Mouse (Mus musculus) kidney, embryonic 14.5 days (tissue): Measurements from ENCODE around the gene Dusp12. TPM values are rescaled to one million over a fixed set of nuclear protein-coding genes. Genes with fewer than 3 reads are reported as not detected.

Experiments
- ATAC-seq: fragments of 200-750 bp; cut with Nextera tagmentation; 2 replicates; pipeline ENCODE4 v1.8.0; 2017; ENCODE audit warnings: moderate number of reproducible peaks, mild to moderate bottlenecking, moderate TSS enrichment, moderate library complexity; ENCODE audit not compliant: low FRiP score, low TSS enrichment
- H3K27ac ChIP-seq: fragments of 300-500 bp; sonication (generic); 2 replicates; pipeline ENCODE4 v1.5.1; 2014; ENCODE audit warnings: low read depth, mild to moderate bottlenecking, low read length, moderate library complexity, mixed read lengths
- H3K27me3 ChIP-seq: fragments of 300-500 bp; sonication (generic); 2 replicates; pipeline ENCODE4 v1.6.1; 2014; ENCODE audit warnings: mild to moderate bottlenecking, low read length; ENCODE audit not compliant: control insufficient read depth, insufficient read depth
- H3K36me3 ChIP-seq: fragments of 300-500 bp; sonication (generic); 2 replicates; pipeline ENCODE4 v1.6.1; 2014; ENCODE audit warnings: low read length, mixed read lengths; ENCODE audit not compliant: control insufficient read depth, insufficient read depth
- H3K4me1 ChIP-seq: fragments of 300-500 bp; sonication (generic); 2 replicates; pipeline ENCODE4 v1.6.1; 2014; ENCODE audit warnings: low read length, mixed read lengths; ENCODE audit not compliant: control insufficient read depth, insufficient read depth
- H3K4me2 ChIP-seq: fragments of 300-500 bp; sonication (generic); replicated peaks from 2 replicates; pipeline ENCODE4 v1.6.1; 2014; ENCODE audit warnings: low read depth, mild to moderate bottlenecking, low read length
- H3K4me3 ChIP-seq: fragments of 300-500 bp; sonication (generic); 2 replicates; pipeline ENCODE4 v1.5.1; 2014; ENCODE audit warnings: mild to moderate bottlenecking, low read length
- H3K9ac ChIP-seq: fragments of 300-500 bp; sonication (generic); 2 replicates; pipeline ENCODE4 v1.6.1; 2014; ENCODE audit warnings: low read depth, mild to moderate bottlenecking, low read length, moderate library complexity
- H3K9me3 ChIP-seq: fragments of 300-500 bp; sonication (generic); 2 replicates; pipeline ENCODE4 v1.6.1; 2016; ENCODE audit warnings: low read length; ENCODE audit not compliant: control insufficient read depth
- WGBS: fragments of 180-500 bp; shearing (Covaris S2); extraction: QIAGEN DNeasy Blood & Tissue Kit; methylation state at CpG from one replicate; pipeline ENCODE4 v1.1.7; 2014; 5-methylcytosine and 5-hydroxymethylcytosine counted together
- polyA plus RNA-seq: library from polyadenylated mRNA; unstranded; fragments of >200 nt; fragmentation: Nextera tagmentation; extraction: Ambion mirVana; gene quantifications from 2 replicates; pipeline ENCODE4 v1.2.1, GENCODE M21; 2014

The Dusp12 gene
- polyA plus RNA-seq, 1 experiment from 2014 or later = 36.9 TPM

- peak; percentile 85 for ATAC-seq
- Histone ChIP-seq H3K4me1 (no peaks in the 10 kb centered on the region; the same call in 1 of the 2 replicates), H3K27me3 (no peaks in the 10 kb centered on the region), H3K9ac (peak overlapping the region; percentile 76), H3K4me3 (peak overlapping the region; percentile 89), H3K36me3 (0 out of 2 replicates have a peak, but pooled peaks cover 4% of the 10 kb centered on the region), H3K4me2 (peak overlapping the region; percentile 67), H3K9me3 (no peaks in the 10 kb centered on the region), H3K27ac (no peak overlapping the region)
- under 1% methylated on average over 33 of the region's 33 CpGs for WGBS
These were observed 17.0 kb downstream of the Dusp12 start for GRCm38 (mm10) chr1:170868107-170868904.

- Histone ChIP-seq H3K27me3 (no peaks in the 10 kb centered on the region), H3K4me1 (no peaks in the 10 kb centered on the region; the same call in 1 of the 2 replicates), H3K36me3 (0 out of 2 replicates have a peak, but pooled peaks cover 4% of the 10 kb centered on the region), H3K9me3 (no peaks in the 10 kb centered on the region), H3K9ac (peak within 1 kb of the TSS; percentile 76), H3K4me2 (peak within 1 kb of the TSS; percentile 67), H3K27ac (peak within 1 kb of the TSS; percentile 53; the same call in 1 of the 2 replicates), H3K4me3 (peak within 1 kb of the TSS; percentile 89)
- under 1% methylated on average over 25 of the region's 25 CpGs for WGBS
- peak; percentile 79; the same call in 1 of the 2 replicates for ATAC-seq
These were observed 17.6 kb downstream of the Dusp12 start, which contains the start of gene Atf6 for GRCm38 (mm10) chr1:170867691-170868105. Gene Atf6, minus strand, starts transcription at chr1:170867771.

- Histone ChIP-seq H3K9me3 (no peaks in the 10 kb centered on the region), H3K36me3 (0 out of 2 replicates have a peak, but pooled peaks cover 4% of the 10 kb centered on the region), H3K4me1 (peaks cover 3% of the 10 kb centered on the region; the same call in 1 of the 2 replicates), H3K4me3 (peak overlapping the region; percentile 89), H3K9ac (peak overlapping the region; percentile 76), H3K4me2 (peak overlapping the region; percentile 67), H3K27ac (peak overlapping the region; percentile 53; the same call in 1 of the 2 replicates), H3K27me3 (no peaks in the 10 kb centered on the region)
- ATAC-seq = peak; percentile 70
- WGBS = 2% methylated on average over 30 of the region's 30 CpGs
These were observed 18.2 kb downstream of the Dusp12 start for GRCm38 (mm10) chr1:170866992-170867690.

GRCm38 (mm10) chr1:170865406-170865805, 19.9 kb downstream of the Dusp12 start:
- Histone ChIP-seq H3K9ac (no peak overlapping the region), H3K9me3 (no peaks in the 10 kb centered on the region), H3K4me1 (peaks cover 4% of the 10 kb centered on the region; the same call in 1 of the 2 replicates), H3K27ac (no peak overlapping the region), H3K4me3 (no peak overlapping the region), H3K27me3 (no peaks in the 10 kb centered on the region), H3K4me2 (no peak overlapping the region), H3K36me3 (no peaks in the 10 kb centered on the region)
- 86% methylated on average over 5 of the region's 5 CpGs for WGBS
- ATAC-seq = no peak

GRCm38 (mm10) chr1:170864754-170865153, 20.6 kb downstream of the Dusp12 start:
- no peaks in the 10 kb centered on the region for H3K9me3 ChIP-seq
- H3K4me1 ChIP-seq = peaks cover 4% of the 10 kb centered on the region; the same call in 1 of the 2 replicates
- WGBS = 78% methylated on average over 3 of the region's 3 CpGs
- ATAC-seq = no peak
- H3K4me3 ChIP-seq = no peak overlapping the region
- H3K9ac ChIP-seq = no peak overlapping the region
- H3K27me3 ChIP-seq = no peaks in the 10 kb centered on the region
- no peak overlapping the region for H3K27ac ChIP-seq
- no peak overlapping the region for H3K4me2 ChIP-seq
- H3K36me3 ChIP-seq = no peaks in the 10 kb centered on the region

GRCm38 (mm10) chr1:170864234-170864633, 21.1 kb downstream of the Dusp12 start:
- Histone ChIP-seq H3K4me2 (no peak overlapping the region), H3K27me3 (no peaks in the 10 kb centered on the region)
- no peak for ATAC-seq

GRCm38 (mm10) chr1:170863033-170863432, 22.3 kb downstream of the Dusp12 start:
- Histone ChIP-seq H3K4me3 (no peak overlapping the region), H3K9ac (no peak overlapping the region), H3K36me3 (no peaks in the 10 kb centered on the region), H3K4me1 (peaks cover 4% of the 10 kb centered on the region; the same call in 1 of the 2 replicates), H3K9me3 (no peaks in the 10 kb centered on the region), H3K4me2 (no peak overlapping the region), H3K27ac (no peak overlapping the region), H3K27me3 (no peaks in the 10 kb centered on the region)
- no peak for ATAC-seq
- WGBS = 71% methylated on average over 4 of the region's 4 CpGs

More at GRCm38 (mm10) chr1:170864234-170864633, 21.1 kb downstream of the Dusp12 start:
- no peak overlapping the region for H3K9ac ChIP-seq
- H3K36me3 ChIP-seq = no peaks in the 10 kb centered on the region
- H3K4me3 ChIP-seq = no peak overlapping the region
- no peak overlapping the region for H3K27ac ChIP-seq
- no peaks in the 10 kb centered on the region for H3K9me3 ChIP-seq
- H3K4me1 ChIP-seq = peaks cover 4% of the 10 kb centered on the region; the same call in 1 of the 2 replicates

- Histone ChIP-seq H3K9me3 (no peaks in the 10 kb centered on the region), H3K27ac (no peak overlapping the region), H3K9ac (no peak overlapping the region), H3K4me1 (peaks cover 4% of the 10 kb centered on the region; the same call in 1 of the 2 replicates), H3K4me3 (no peak overlapping the region), H3K4me2 (no peak overlapping the region), H3K27me3 (no peaks in the 10 kb centered on the region), H3K36me3 (no peaks in the 10 kb centered on the region)
- WGBS = 49% methylated on average over 3 of the region's 3 CpGs
- no peak for ATAC-seq
These were observed 23.0 kb downstream of the Dusp12 start for GRCm38 (mm10) chr1:170862435-170862717.
